Mouse (Mus musculus) small intestine, adult 2 months (tissue): ENCODE data around the gene Prkcsh.

Experiments used
- CTCF ChIP-seq: fragments of 200-500 bp; IDR thresholded peaks from 2 replicates; pipeline ENCODE4 v1.5.1; 2012; ENCODE audit warnings: low read depth, mild to moderate bottlenecking, control low read depth, inconsistent platforms, low read length, moderate library complexity, mixed read lengths; ENCODE audit not compliant: insufficient replicate concordance, insufficient read length; ENCODE audit errors: extremely low read depth
- POLR2A ChIP-seq: fragments of 200-500 bp; IDR thresholded peaks from 2 replicates; pipeline ENCODE4 v1.6.1; 2012; ENCODE audit warnings: low read depth, mild to moderate bottlenecking, control low read depth, inconsistent platforms, low read length, moderate library complexity

DNA sequence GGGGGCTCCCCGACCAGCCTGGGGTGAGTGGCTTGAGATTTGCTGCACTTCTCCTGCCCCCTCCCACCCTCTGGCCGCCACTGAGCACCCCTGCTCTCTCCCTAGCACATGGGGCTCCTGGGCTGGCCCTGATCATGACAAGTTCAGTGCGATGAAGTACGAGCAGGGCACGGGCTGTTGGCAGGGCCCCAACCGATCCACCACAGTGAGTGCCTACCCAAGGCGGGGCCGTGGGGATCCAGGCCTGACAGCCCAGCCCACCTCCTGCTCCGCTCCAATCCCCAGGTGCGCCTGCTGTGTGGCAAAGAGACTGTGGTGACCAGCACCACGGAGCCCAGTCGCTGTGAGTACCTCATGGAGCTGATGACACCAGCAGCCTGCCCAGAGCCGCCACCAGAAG is 10.1 kb downstream of the Prkcsh start:
- TF ChIP-seq CTCF (no peak), POLR2A (no peak)
